Mouse (Mus musculus) forebrain, postnatal 0 days (tissue): ENCODE measurements around the gene Olfr1308. TPM values are rescaled to one million over a fixed set of nuclear protein-coding genes. Genes with fewer than 3 reads are reported as not detected.

ENCODE experiments used
- ATAC-seq: fragments of 200-750 bp; cut with Nextera tagmentation; 2 replicates; pipeline ENCODE4 v1.8.0; 2017; ENCODE audit warnings: mild to moderate bottlenecking, moderate library complexity
- DNase-seq: peaks from one replicate; pipeline ENCODE4 v3.0.0-alpha.2; 2015
- H3K27ac ChIP-seq: fragments of 300-500 bp; sonication (generic); 2 replicates; pipeline ENCODE4 v1.5.1; 2014; ENCODE audit warnings: low read depth, mild to moderate bottlenecking, antibody characterized with exemption, low read length, moderate library complexity, mixed read lengths
- H3K27me3 ChIP-seq: fragments of 300-500 bp; sonication (generic); 2 replicates; pipeline ENCODE4 v1.6.1; 2014; ENCODE audit warnings: mild to moderate bottlenecking, low read length, mixed read lengths; ENCODE audit not compliant: insufficient read depth
- H3K36me3 ChIP-seq: fragments of 300-500 bp; sonication (generic); 2 replicates; pipeline ENCODE4 v1.6.1; 2014; ENCODE audit warnings: mild to moderate bottlenecking, moderate library complexity; ENCODE audit not compliant: insufficient read depth
- H3K4me1 ChIP-seq: fragments of 300-500 bp; sonication (generic); 2 replicates; pipeline ENCODE4 v1.6.1; 2014; ENCODE audit warnings: antibody characterized with exemption; ENCODE audit not compliant: insufficient read depth
- H3K4me2 ChIP-seq: fragments of 300-500 bp; sonication (generic); 2 replicates; pipeline ENCODE4 v1.6.1; 2014; ENCODE audit warnings: low read depth, mild to moderate bottlenecking, moderate library complexity
- H3K4me3 ChIP-seq: fragments of 300-500 bp; sonication (generic); 2 replicates; pipeline ENCODE4 v1.5.1; 2014; ENCODE audit warnings: low read depth, low read length, mixed read lengths
- H3K9ac ChIP-seq: fragments of 300-500 bp; sonication (generic); 2 replicates; pipeline ENCODE4 v1.6.1; 2014; ENCODE audit warnings: mild to moderate bottlenecking
- H3K9me3 ChIP-seq: fragments of 300-500 bp; sonication (generic); 2 replicates; pipeline ENCODE4 v1.6.1; 2016; ENCODE audit warnings: low read length
- CTCF ChIP-seq: sonication (generic); IDR thresholded peaks from 2 replicates; pipeline ENCODE4 v1.5.1; 2016; ENCODE audit warnings: antibody characterized with exemption, control low read depth, low read depth
- WGBS: fragments of 180-500 bp; shearing (Covaris S2); extraction: QIAGEN DNeasy Blood & Tissue Kit; methylation state at CpG from one replicate; pipeline ENCODE4 v1.1.7; 2014; 5-methylcytosine and 5-hydroxymethylcytosine counted together
- polyA plus RNA-seq: library from polyadenylated mRNA; unstranded; fragments of >200 nt; fragmentation: Nextera tagmentation; extraction: Ambion mirVana; gene quantifications from 2 replicates; pipeline ENCODE4 v1.2.1, GENCODE M21; 2015
- total RNA-seq: library from RNA; depleted of rRNA; stranded (reverse); fragments of >200 nt; gene quantifications from 2 replicates; pipeline ENCODE4 v1.2.3, GENCODE M21; 2014; rRNA removed

The Olfr1308 gene
- total RNA-seq, result not detected in 2 replicates
- polyA plus RNA-seq, result not detected in 2 replicates

DNA sequence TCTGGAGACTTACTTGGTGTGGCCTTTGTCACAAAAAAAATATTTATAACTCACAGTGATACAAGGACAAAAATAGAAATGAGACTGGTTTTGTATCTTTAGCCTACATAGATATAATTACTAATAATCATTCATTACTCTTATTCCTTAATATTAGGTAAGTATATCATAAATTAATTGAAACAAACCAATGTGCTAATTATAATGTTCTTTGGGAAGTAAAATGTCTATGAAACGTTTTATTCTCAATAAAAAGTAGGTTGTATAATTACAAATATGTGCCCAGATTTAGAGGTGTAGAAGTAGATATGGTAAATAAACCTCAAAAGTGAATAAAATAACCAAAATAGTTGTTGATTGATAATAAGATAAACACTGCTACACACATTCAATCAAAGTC lies at the start of gene Olfr1308:
Gene Olfr1308 (minus strand): TSS at position 101 of the 400 bp plus-strand sequence.
- Histone ChIP-seq H3K27me3 (no peaks in the 10 kb centered on the region), H3K27ac (no peak within 1 kb of the TSS), H3K36me3 (no peaks in the 10 kb centered on the region), H3K9ac (no peak within 1 kb of the TSS), H3K4me1 (no peaks in the 10 kb centered on the region), H3K9me3 (no peaks in the 10 kb centered on the region), H3K4me3 (no peak within 1 kb of the TSS), H3K4me2 (no peak within 1 kb of the TSS)
- 50% methylated on average over 1 of the region's 1 CpGs for WGBS
- ATAC-seq (no peak), DNase-seq (no peak)
- TF ChIP-seq CTCF, result no peak

DNA sequence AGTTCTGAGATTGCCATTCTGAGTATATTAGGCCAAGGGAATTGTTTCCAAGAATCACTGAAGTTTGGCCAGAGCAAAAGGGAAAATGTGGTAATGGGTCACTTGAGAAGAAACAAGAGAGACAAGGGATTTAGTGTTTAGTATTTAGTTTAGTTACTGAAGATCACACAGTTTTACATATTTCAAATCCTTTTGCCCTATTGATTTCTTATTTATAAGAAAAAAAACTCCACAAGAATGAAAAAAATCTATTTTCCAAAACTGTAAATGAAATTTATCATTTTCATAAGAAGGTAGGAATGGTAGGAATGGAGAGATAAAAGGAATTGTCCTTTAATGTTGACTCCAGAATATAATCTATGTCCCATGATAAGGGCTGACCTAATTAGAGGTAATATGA lies 47.9 kb upstream of the Olfr1308 start, which contains the start of gene Olfr1310:
Gene Olfr1310 (minus strand): TSS at position 101 of the 400 bp plus-strand sequence.
- H3K9ac ChIP-seq, result no peak within 1 kb of the TSS

DNA sequence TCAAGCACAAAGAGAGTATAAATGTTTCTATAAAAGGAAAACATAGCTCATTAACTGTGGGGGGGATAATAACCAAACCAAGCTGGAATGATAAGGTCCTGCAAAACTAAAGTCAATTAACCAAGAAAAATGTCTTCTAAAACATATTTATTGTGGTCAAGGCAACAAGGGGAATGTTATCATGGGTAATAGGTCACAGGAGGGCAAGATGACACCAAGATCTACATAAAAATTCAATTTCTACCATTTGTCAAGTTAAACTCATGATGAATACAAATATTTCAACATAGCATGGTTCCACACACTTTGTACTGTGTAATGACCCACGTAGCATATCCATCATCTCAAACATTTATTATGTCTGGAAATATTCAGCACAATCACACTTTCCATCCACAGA lies 25.4 kb upstream of the Olfr1308 start, which contains the start of gene Olfr1309:
Gene Olfr1309 (minus strand): TSS at position 101 of the 400 bp plus-strand sequence.
- no peaks in the 10 kb centered on the region for H3K36me3 ChIP-seq
- no peak within 1 kb of the TSS for H3K4me3 ChIP-seq
- ATAC-seq (no peak), DNase-seq (no peak)
- H3K4me1 ChIP-seq, result no peaks in the 10 kb centered on the region
- H3K4me2 ChIP-seq, result no peak within 1 kb of the TSS
- no peak for TF ChIP-seq CTCF
- no peak within 1 kb of the TSS for H3K27ac ChIP-seq
- no peaks in the 10 kb centered on the region for H3K9me3 ChIP-seq
- H3K27me3 ChIP-seq, result no peaks in the 10 kb centered on the region
- no peak within 1 kb of the TSS for H3K9ac ChIP-seq
- WGBS, result 57% methylated on average over 1 of the region's 1 CpGs

More for the DNA sequence above, 47.9 kb upstream of the Olfr1308 start, which contains the start of gene Olfr1310:
- H3K4me3 ChIP-seq, result no peak within 1 kb of the TSS
- no peak within 1 kb of the TSS for H3K27ac ChIP-seq
- no peak for DNase-seq
- ATAC-seq, result no peak
- no peak within 1 kb of the TSS for H3K4me2 ChIP-seq
- no peaks in the 10 kb centered on the region for H3K9me3 ChIP-seq
- H3K4me1 ChIP-seq, result no peaks in the 10 kb centered on the region
- H3K27me3 ChIP-seq, result no peaks in the 10 kb centered on the region
- no peak for TF ChIP-seq CTCF
- H3K36me3 ChIP-seq, result no peaks in the 10 kb centered on the region

DNA sequence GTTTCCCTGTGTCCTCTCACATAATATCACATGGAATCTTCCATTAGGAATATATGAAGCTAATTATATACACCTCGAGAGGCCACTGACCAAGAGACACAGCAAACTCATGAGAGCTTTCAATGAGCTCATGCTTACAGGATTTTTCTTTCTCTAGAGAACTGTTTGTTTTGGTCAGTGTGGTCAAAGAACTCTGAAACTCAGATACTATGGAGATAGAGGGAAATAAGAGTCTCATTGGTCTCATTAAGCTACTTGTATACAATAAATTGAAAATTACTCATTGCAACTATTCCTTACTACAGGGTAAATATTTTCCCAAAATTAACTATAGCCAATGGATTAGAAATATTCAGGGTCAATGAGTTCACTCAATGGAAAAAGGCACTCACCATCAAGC lies 15.4 kb downstream of the Olfr1308 start, which contains the start of gene Olfr1307:
Gene Olfr1307 (minus strand): TSS at position 101 of the 400 bp plus-strand sequence.
- DNase-seq (no peak), ATAC-seq (no peak)
- Histone ChIP-seq H3K36me3 (no peaks in the 10 kb centered on the region), H3K4me2 (no peak within 1 kb of the TSS), H3K4me3 (no peak within 1 kb of the TSS), H3K9ac (no peak within 1 kb of the TSS), H3K9me3 (no peaks in the 10 kb centered on the region), H3K27me3 (no peaks in the 10 kb centered on the region), H3K4me1 (no peaks in the 10 kb centered on the region), H3K27ac (no peak within 1 kb of the TSS)
- WGBS, result 81% methylated on average over 1 of the region's 1 CpGs
- no peak for TF ChIP-seq CTCF

DNA sequence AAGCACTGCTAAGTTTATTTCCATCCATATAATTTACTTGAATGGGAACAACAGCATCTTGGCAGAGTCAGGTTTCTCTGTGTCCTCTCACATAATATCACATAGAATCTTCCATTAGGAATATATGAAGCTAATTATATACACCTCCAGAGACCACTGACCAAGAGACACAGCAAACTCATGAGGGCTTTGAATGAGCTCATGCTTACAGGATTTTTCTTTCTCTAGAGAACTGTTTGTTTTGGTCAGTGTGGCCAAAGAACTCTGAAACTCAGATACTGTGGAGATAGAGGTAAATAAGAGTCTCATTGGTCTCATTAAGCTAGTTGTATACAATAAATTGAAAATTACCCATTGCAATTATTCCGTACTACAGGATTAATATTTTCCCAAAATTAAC lies 48.6 kb downstream of the Olfr1308 start, which contains the start of gene Olfr1306:
Gene Olfr1306 (minus strand): TSS at position 101 of the 400 bp plus-strand sequence.
- H3K4me3 ChIP-seq, result no peak within 1 kb of the TSS
- no peak for ATAC-seq

More for the DNA sequence above, 48.6 kb downstream of the Olfr1308 start, which contains the start of gene Olfr1306:
- WGBS, result 69% methylated on average over 1 of the region's 1 CpGs
- Histone ChIP-seq H3K4me2 (no peak within 1 kb of the TSS), H3K27me3 (no peaks in the 10 kb centered on the region), H3K9me3 (no peaks in the 10 kb centered on the region), H3K4me1 (no peaks in the 10 kb centered on the region), H3K36me3 (no peaks in the 10 kb centered on the region), H3K27ac (no peak within 1 kb of the TSS), H3K9ac (no peak within 1 kb of the TSS)
- no peak for DNase-seq
- TF ChIP-seq CTCF, result no peak

Other genes with a start within 250 kb of the Olfr1308 start
- not detected in 2 replicates for gene Olfr1301, start 213.9 kb downstream of the Olfr1308 start, total RNA-seq
- not detected in 2 replicates for gene Olfr1301, start 213.9 kb downstream of the Olfr1308 start, polyA plus RNA-seq
- gene Olfr1302, start 187.5 kb downstream of the Olfr1308 start, total RNA-seq, result not detected in 2 replicates
- not detected in 2 replicates for gene Olfr1302, start 187.5 kb downstream of the Olfr1308 start, polyA plus RNA-seq
- gene Olfr1303, start 144.6 kb downstream of the Olfr1308 start, total RNA-seq, result not detected in 2 replicates
- gene Olfr1303, start 144.6 kb downstream of the Olfr1308 start, polyA plus RNA-seq, result not detected in 2 replicates
- not detected in 2 replicates for gene Olfr1305, start 87.8 kb downstream of the Olfr1308 start, total RNA-seq
- not detected in 2 replicates for gene Olfr1305, start 87.8 kb downstream of the Olfr1308 start, polyA plus RNA-seq
- gene Olfr1306, start 48.7 kb downstream of the Olfr1308 start, total RNA-seq, result not detected in 2 replicates
- not detected in 2 replicates for gene Olfr1306, start 48.7 kb downstream of the Olfr1308 start, polyA plus RNA-seq
- not detected in 2 replicates for gene Olfr1307, start 15.5 kb downstream of the Olfr1308 start, total RNA-seq
- 0.01 TPM in 1 of 2 replicates, not detected in the other for gene Olfr1307, start 15.5 kb downstream of the Olfr1308 start, polyA plus RNA-seq
- gene Olfr1309, start 25.3 kb upstream of the Olfr1308 start, total RNA-seq, result not detected in 2 replicates
- not detected in 2 replicates for gene Olfr1309, start 25.3 kb upstream of the Olfr1308 start, polyA plus RNA-seq
- gene Olfr1310, start 47.8 kb upstream of the Olfr1308 start, total RNA-seq, result not detected in 2 replicates
- not detected in 2 replicates for gene Olfr1310, start 47.8 kb upstream of the Olfr1308 start, polyA plus RNA-seq
- gene Olfr1311, start 59.5 kb upstream of the Olfr1308 start, total RNA-seq, result not detected in 2 replicates
- not detected in 2 replicates for gene Olfr1311, start 59.5 kb upstream of the Olfr1308 start, polyA plus RNA-seq
- not detected in 2 replicates for gene Olfr1312, start 85.3 kb upstream of the Olfr1308 start, total RNA-seq
- not detected in 2 replicates for gene Olfr1312, start 85.3 kb upstream of the Olfr1308 start, polyA plus RNA-seq
- not detected in 2 replicates for gene Olfr1313, start 112.9 kb upstream of the Olfr1308 start, total RNA-seq
- gene Olfr1313, start 112.9 kb upstream of the Olfr1308 start, polyA plus RNA-seq, result not detected in 2 replicates
- gene Olfr1314, start 131.8 kb upstream of the Olfr1308 start, total RNA-seq, result not detected in 2 replicates
- gene Olfr1314, start 131.8 kb upstream of the Olfr1308 start, polyA plus RNA-seq, result not detected in 2 replicates
- gene Olfr1315-ps1, start 150.5 kb upstream of the Olfr1308 start, total RNA-seq, result not detected in 2 replicates
- not detected in 2 replicates for gene Olfr1315-ps1, start 150.5 kb upstream of the Olfr1308 start, polyA plus RNA-seq
- gene Olfr1316, start 170.0 kb upstream of the Olfr1308 start, total RNA-seq, result not detected in 2 replicates
- not detected in 2 replicates for gene Olfr1316, start 170.0 kb upstream of the Olfr1308 start, polyA plus RNA-seq
- gene Olfr1317, start 175.4 kb upstream of the Olfr1308 start, total RNA-seq, result not detected in 2 replicates
- gene Olfr1317, start 175.4 kb upstream of the Olfr1308 start, polyA plus RNA-seq, result not detected in 2 replicates
- not detected in 2 replicates for gene Olfr1318, start 189.3 kb upstream of the Olfr1308 start, total RNA-seq
- 0.05 TPM in 1 of 2 replicates, not detected in the other for gene Olfr1318, start 189.3 kb upstream of the Olfr1308 start, polyA plus RNA-seq